Mouse (Mus musculus) lung, postnatal 0 days (tissue): ENCODE data around the gene Mthfd1l. TPM values are rescaled to one million over a fixed set of nuclear protein-coding genes. Genes with fewer than 3 reads are reported as not detected.

Experiments used
- ATAC-seq: fragments of 200-750 bp; cut with Nextera tagmentation; 2 replicates; pipeline ENCODE4 v1.8.0; 2017; ENCODE audit warnings: moderate library complexity
- DNase-seq: peaks from one replicate; pipeline ENCODE4 v3.0.0-alpha.2; 2016; ENCODE audit warnings: low spot score
- H3K27ac ChIP-seq: fragments of 300-500 bp; sonication (generic); 2 replicates; pipeline ENCODE4 v1.5.1; 2014; ENCODE audit warnings: antibody characterized with exemption, mild to moderate bottlenecking, low read length, mixed read lengths
- H3K27me3 ChIP-seq: fragments of 300-500 bp; sonication (generic); replicated peaks from 2 replicates; pipeline ENCODE4 v1.6.1; 2014; ENCODE audit warnings: low read length, mixed read lengths; ENCODE audit not compliant: insufficient read depth
- H3K36me3 ChIP-seq: fragments of 300-500 bp; sonication (generic); 2 replicates; pipeline ENCODE4 v1.6.1; 2014; ENCODE audit warnings: low read length, mixed read lengths; ENCODE audit not compliant: insufficient read depth
- H3K4me1 ChIP-seq: fragments of 300-500 bp; sonication (generic); 2 replicates; pipeline ENCODE4 v1.6.1; 2014; ENCODE audit warnings: antibody characterized with exemption, low read depth, low read length, mixed read lengths; ENCODE audit not compliant: insufficient read depth
- H3K4me2 ChIP-seq: fragments of 300-500 bp; sonication (generic); replicated peaks from 2 replicates; pipeline ENCODE4 v1.6.1; 2014; ENCODE audit warnings: low read depth, mild to moderate bottlenecking, low read length, moderate library complexity, mixed read lengths
- H3K4me3 ChIP-seq: fragments of 300-500 bp; sonication (generic); 2 replicates; pipeline ENCODE4 v1.5.1; 2014; ENCODE audit warnings: low read depth, low read length
- H3K9ac ChIP-seq: fragments of 300-500 bp; sonication (generic); replicated peaks from 2 replicates; pipeline ENCODE4 v1.6.1; 2014; ENCODE audit warnings: low read depth, mild to moderate bottlenecking
- H3K9me3 ChIP-seq: fragments of 300-500 bp; sonication (generic); 2 replicates; pipeline ENCODE4 v1.6.1; 2016; ENCODE audit warnings: low read length, mixed read lengths
- CTCF ChIP-seq: IDR thresholded peaks from 2 replicates; pipeline ENCODE4 v1.5.1; 2016; ENCODE audit warnings: antibody characterized with exemption, mild to moderate bottlenecking
- EP300 ChIP-seq: IDR thresholded peaks from 2 replicates; pipeline ENCODE4 v1.6.1; 2016; ENCODE audit warnings: antibody characterized with exemption, mild to moderate bottlenecking, control low read depth
- WGBS: fragments of 180-500 bp; shearing (Covaris S2); extraction: QIAGEN DNeasy Blood & Tissue Kit; methylation state at CpG from one replicate; pipeline ENCODE4 v1.1.7; 2014; 5-methylcytosine and 5-hydroxymethylcytosine counted together
- polyA plus RNA-seq: library from polyadenylated mRNA; unstranded; fragments of >200 nt; fragmentation: Nextera tagmentation; extraction: Ambion mirVana; gene quantifications from 2 replicates; pipeline ENCODE4 v1.2.1, GENCODE M21; 2015

Mthfd1l gene
- 3.0 and 3.7 TPM in 2 replicates for polyA plus RNA-seq

DNA sequence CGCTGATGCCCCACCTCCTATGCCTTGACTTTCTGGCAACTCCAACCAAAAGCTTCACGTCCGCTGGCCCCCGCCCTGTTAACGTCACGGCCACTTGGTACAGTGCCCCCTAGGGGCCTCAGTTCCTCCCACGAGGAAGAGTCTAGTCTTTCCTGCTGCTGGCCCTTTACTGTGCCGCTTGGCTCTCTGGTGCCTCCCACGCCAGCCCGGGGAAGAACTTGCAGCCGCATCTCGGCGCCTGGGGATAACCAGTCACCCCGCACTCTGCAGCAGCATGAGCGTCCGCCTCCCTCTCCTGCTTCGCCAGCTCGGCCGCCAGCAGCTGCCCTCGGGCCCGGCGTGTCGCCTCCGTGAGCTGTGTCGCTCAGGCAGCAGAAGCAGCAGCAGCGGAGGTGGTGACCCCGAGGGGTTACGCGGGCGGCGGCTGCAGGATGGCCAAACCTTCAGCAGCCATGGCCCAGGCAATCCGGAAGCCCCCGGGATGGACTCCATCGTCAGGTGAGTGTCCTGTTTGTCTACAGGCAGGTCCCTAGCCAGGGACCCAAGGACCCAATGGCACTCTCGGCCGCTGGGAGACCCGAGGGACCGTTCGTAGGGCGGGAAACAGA lies at the start of gene Mthfd1l:
Mthfd1l (plus strand) TSS at position 138 of the 608 bp plus-strand sequence.
- Histone ChIP-seq H3K27ac (peak within 1 kb of the TSS; percentile 92), H3K4me3 (peak within 1 kb of the TSS; percentile 61), H3K36me3 (no peaks in the 10 kb centered on the region), H3K9me3 (no peaks in the 10 kb centered on the region), H3K4me1 (peaks cover 6% of the 10 kb centered on the region; the same call in 1 of the 2 replicates), H3K27me3 (no peaks in the 10 kb centered on the region), H3K4me2 (peak within 1 kb of the TSS; percentile 99), H3K9ac (peak within 1 kb of the TSS; percentile 35)
- ATAC-seq (peak; percentile 88), DNase-seq (peak; percentile 94)
- peak; percentile 88 for TF ChIP-seq CTCF
- TF ChIP-seq EP300, result no peak
- under 1% methylated on average over 39 of the region's 40 CpGs for WGBS

DNA sequence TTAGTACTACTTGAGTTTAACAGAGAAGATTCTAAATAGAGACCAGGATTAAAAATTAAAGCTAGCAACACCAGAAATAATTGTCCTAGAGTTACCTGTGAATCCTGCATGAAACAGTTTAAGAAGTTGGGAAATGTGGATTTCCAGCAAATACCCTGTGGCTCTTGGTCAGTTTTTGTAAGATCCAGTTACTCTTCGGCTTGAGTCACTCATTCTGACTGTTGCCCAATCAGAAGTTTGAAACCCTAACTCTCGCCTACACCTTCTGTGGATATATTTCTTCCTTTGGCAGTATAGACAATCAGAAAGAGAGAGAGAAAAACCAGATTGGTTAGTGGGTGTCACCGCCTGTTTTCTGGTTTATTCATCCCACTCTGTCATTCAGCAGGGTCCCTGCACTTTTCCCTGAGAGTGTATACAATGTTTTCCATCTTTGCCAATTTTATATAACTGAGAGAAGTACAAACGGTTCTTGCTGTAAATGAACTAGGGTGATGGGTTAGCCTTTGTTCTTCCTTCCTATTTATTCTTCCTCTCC lies 44.8 kb upstream of the Mthfd1l start:
- ATAC-seq (no peak), DNase-seq (no peak)
- Histone ChIP-seq H3K27me3 (no peaks in the 10 kb centered on the region), H3K9ac (no peak overlapping the region), H3K27ac (no peak overlapping the region), H3K4me1 (no peaks in the 10 kb centered on the region), H3K4me3 (no peak overlapping the region), H3K4me2 (no peak overlapping the region), H3K36me3 (no peaks in the 10 kb centered on the region), H3K9me3 (no peaks in the 10 kb centered on the region)
- 69% methylated on average over 4 of the region's 4 CpGs for WGBS
- TF ChIP-seq EP300, result no peak

DNA sequence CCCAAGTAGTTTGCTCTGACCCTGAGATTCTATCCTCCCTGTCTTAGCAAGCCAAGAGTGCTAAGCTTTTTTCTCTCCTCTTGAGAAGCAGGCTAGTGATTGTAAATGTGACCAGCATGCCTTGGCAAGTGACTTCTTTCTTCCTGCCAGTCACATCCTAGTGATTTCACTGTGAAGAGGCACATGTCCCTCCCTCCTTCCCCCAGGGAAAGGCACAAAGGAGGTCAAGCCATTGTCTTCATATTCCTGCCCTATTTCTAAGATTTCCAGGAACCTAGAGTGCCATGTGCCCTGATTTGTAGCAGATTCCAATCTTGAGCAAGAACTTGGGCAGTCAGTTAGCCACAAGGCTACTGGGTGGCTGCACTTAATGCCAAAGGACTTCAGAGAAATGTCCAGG lies 41.1 kb upstream of the Mthfd1l start:
- Histone ChIP-seq H3K4me3 (no peak overlapping the region), H3K4me1 (no peaks in the 10 kb centered on the region), H3K27me3 (no peaks in the 10 kb centered on the region), H3K9me3 (no peaks in the 10 kb centered on the region), H3K4me2 (no peak overlapping the region), H3K27ac (no peak overlapping the region), H3K9ac (no peak overlapping the region), H3K36me3 (no peaks in the 10 kb centered on the region)
- no peak for TF ChIP-seq CTCF
- DNase-seq (no peak), ATAC-seq (no peak)

DNA sequence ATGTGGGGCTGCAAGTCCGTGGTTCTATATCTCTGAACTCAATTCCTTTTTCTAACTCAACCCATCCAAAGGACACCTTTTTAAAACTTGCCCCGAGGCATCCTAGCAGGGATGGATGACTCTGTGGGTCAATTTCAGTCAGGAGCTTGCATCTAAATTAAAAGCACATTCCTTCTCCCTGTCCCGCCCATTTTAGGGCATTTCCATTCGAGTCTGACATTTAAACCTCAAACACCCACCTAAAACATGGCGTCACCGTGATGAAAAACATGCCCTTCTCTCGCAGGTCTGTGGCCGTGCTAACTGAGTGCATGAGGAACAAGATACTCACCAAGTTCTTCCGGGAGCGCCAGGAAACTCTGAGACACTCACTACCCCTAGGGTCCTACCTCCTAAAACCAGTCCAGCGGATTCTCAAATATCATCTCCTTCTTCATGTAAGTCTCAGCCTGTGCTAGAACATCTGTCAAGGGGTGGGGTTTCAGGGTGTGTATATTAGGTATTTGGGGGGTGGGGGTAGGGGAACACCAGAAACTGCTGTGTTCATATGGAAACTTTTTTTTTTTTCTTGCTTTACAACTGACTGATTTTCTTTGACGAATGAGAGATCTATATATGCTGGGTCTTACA lies 39.5 kb upstream of the Mthfd1l start:
- H3K27ac ChIP-seq, result no peak overlapping the region
- H3K9me3 ChIP-seq, result no peaks in the 10 kb centered on the region
- no peak for DNase-seq
- H3K4me3 ChIP-seq, result no peak overlapping the region
- no peaks in the 10 kb centered on the region for H3K4me1 ChIP-seq
- ATAC-seq, result no peak
- 76% methylated on average over 12 of the region's 12 CpGs for WGBS
- no peaks in the 10 kb centered on the region for H3K36me3 ChIP-seq
- no peaks in the 10 kb centered on the region for H3K27me3 ChIP-seq
- H3K9ac ChIP-seq, result no peak overlapping the region
- no peak overlapping the region for H3K4me2 ChIP-seq
- TF ChIP-seq EP300 (no peak), CTCF (no peak)

GRCm38 (mm10) chr10:3936864-3937263 lies 36.1 kb upstream of the Mthfd1l start:
- Histone ChIP-seq H3K4me1 (no peaks in the 10 kb centered on the region), H3K4me2 (no peak overlapping the region), H3K4me3 (no peak overlapping the region), H3K9me3 (no peaks in the 10 kb centered on the region), H3K27me3 (no peaks in the 10 kb centered on the region), H3K36me3 (no peaks in the 10 kb centered on the region), H3K27ac (no peak overlapping the region), H3K9ac (no peak overlapping the region)
- ATAC-seq (no peak), DNase-seq (no peak)
- TF ChIP-seq CTCF (no peak), EP300 (no peak)

- WGBS, result 89% methylated on average over 11 of the region's 11 CpGs
- no peak for ATAC-seq
- Histone ChIP-seq H3K4me2 (no peak overlapping the region), H3K4me3 (no peak overlapping the region), H3K27me3 (no peaks in the 10 kb centered on the region), H3K9ac (no peak overlapping the region), H3K4me1 (no peaks in the 10 kb centered on the region), H3K36me3 (no peaks in the 10 kb centered on the region), H3K9me3 (no peaks in the 10 kb centered on the region), H3K27ac (peak overlapping the region; percentile 51; the same call in 1 of the 2 replicates)
- no peak for DNase-seq
- no peak for TF ChIP-seq CTCF
- no peak for TF ChIP-seq EP300
Observed at GRCm38 (mm10) chr10:3939895-3940595, 32.9 kb upstream of the Mthfd1l start.
